In the genomic region with DNA sequence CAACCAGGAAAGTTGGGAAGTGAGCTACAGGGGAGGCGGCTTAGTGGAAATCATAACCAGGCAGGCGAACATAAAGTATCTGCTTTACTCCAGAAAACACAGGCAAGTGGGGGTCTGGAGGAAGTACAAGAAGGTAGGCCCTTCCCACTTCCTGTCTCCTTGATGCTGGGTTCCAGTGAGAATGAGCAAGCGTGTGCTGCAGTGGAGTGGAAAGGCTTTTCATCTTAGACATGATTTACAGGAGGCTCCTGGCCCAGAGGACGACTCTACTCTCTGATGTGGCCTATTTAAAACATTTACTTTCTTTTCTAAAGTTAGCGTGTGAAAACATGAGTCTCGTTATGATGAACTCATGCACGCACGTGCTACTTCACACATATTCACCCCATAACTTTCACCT, we compare ENCODE assay signal across 17 mouse cellular contexts. TPM values are rescaled to one million over a fixed set of nuclear protein-coding genes. Genes with fewer than 3 reads are reported as not detected.
DNase-seq lines count a peak whose midpoint lies in the region; ATAC-seq and TF ChIP-seq lines count a peak whose summit lies in the region.
"Had no signal": no experiment of that assay in that cellular context is flagged by ENCODE, and none has a peak within 500 bp of the region (broad histone marks: within the 10 kb centered on the region; RNA-seq: fewer than 3 reads in every experiment).

No protein-coding gene starts in this region.

- H3K9ac ChIP-seq in heart, embryonic 15.5 days, result no peak overlapping the region
- H3K9ac ChIP-seq in lung, embryonic 14.5 days, result no peak overlapping the region
- H3K9ac ChIP-seq: liver, embryonic 14.5 days; midbrain, embryonic 12.5 days had no signal

- no peak for ATAC-seq in heart, embryonic 15.5 days (replicated peaks; ENCODE audit: insufficient number of reproducible peaks, insufficient read depth, low FRiP score, low read depth)
- no peak for ATAC-seq in lung, embryonic 14.5 days (ENCODE audit: insufficient read depth)
- ATAC-seq: forebrain, embryonic 14.5 days; hindbrain, embryonic 16.5 days had no signal

- TF ChIP-seq CTCF in lung, embryonic 14.5 days (IDR thresholded peaks at IDR 0.05; ENCODE audit: low read depth), result no peak

- no peaks in the 10 kb centered on the region for H3K36me3 ChIP-seq in heart, embryonic 15.5 days
- no peaks in the 10 kb centered on the region for H3K36me3 ChIP-seq in lung, embryonic 14.5 days (ENCODE audit: insufficient read depth)
- H3K36me3 ChIP-seq in midbrain, embryonic 10.5 days, result no peaks in the 10 kb centered on the region
- H3K36me3 ChIP-seq: midbrain, embryonic 12.5 days had no signal

- no peak for DNase-seq in heart, postnatal 4 days
- DNase-seq in lung, embryonic 14.5 days, result no peak
- no peak for DNase-seq in lung, postnatal 10 days
- DNase-seq in natural killer cell, adult 2 months (ENCODE audit: low spot score in 2 of 2), result peak; percentile 4 to 6
- DNase-seq in embryo, embryonic 10 days (ENCODE audit: low spot score), result no peak
- DNase-seq in midbrain, embryonic 10.5 days (ENCODE audit: low spot score), result no peak
- no peak for DNase-seq in urinary bladder, postnatal 4 days (ENCODE audit: low spot score in 2 of 2)
- DNase-seq: adrenal gland, postnatal 14 days; cerebellum, adult 8-10 months; heart, adult 18-20 months; heart, postnatal 10 days; lung, postnatal 4 days had no signal

- no peak overlapping the region for H3K4me3 ChIP-seq in heart, embryonic 15.5 days
- H3K4me3 ChIP-seq in lung, embryonic 14.5 days (ENCODE audit: low read depth, low read length), result no peak overlapping the region
- no peak overlapping the region for H3K4me3 ChIP-seq in midbrain, embryonic 10.5 days
- H3K4me3 ChIP-seq: midbrain, embryonic 12.5 days had no signal

- H3K4me2 ChIP-seq in heart, embryonic 15.5 days, result no peak overlapping the region
- no peak overlapping the region for H3K4me2 ChIP-seq in lung, embryonic 14.5 days
- H3K4me2 ChIP-seq: midbrain, embryonic 12.5 days had no signal

- no peaks in the 10 kb centered on the region for H3K27me3 ChIP-seq in heart, embryonic 15.5 days
- H3K27me3 ChIP-seq in lung, embryonic 14.5 days (ENCODE audit: insufficient read depth, low read length), result no peaks in the 10 kb centered on the region
- H3K27me3 ChIP-seq in midbrain, embryonic 10.5 days (ENCODE audit: low read depth, poor library complexity, severe bottlenecking), result no peaks in the 10 kb centered on the region
- H3K27me3 ChIP-seq: midbrain, embryonic 12.5 days had no signal

- H3K27ac ChIP-seq in heart, embryonic 15.5 days, result 0 out of 2 replicates have a peak overlapping the region, but pooled peaks have one; percentile 9
- peak overlapping the region; percentile 30; the same call in 1 of the 2 replicates for H3K27ac ChIP-seq in lung, embryonic 14.5 days (ENCODE audit: low read depth)
- H3K27ac ChIP-seq in midbrain, embryonic 10.5 days (replicated peaks), result no peak overlapping the region
- H3K27ac ChIP-seq: liver, embryonic 14.5 days; midbrain, embryonic 12.5 days had no signal

- no peaks in the 10 kb centered on the region for H3K9me3 ChIP-seq in heart, embryonic 15.5 days (replicated peaks)
- H3K9me3 ChIP-seq in lung, embryonic 14.5 days (ENCODE audit: low read depth, low read length), result no peaks in the 10 kb centered on the region
- no peaks in the 10 kb centered on the region for H3K9me3 ChIP-seq in midbrain, embryonic 10.5 days (replicated peaks)
- H3K9me3 ChIP-seq: midbrain, embryonic 12.5 days had no signal

- WGBS in heart, embryonic 15.5 days, result 71% methylated on average over 8 of the region's 8 CpGs
- WGBS in lung, embryonic 14.5 days, result 63% methylated on average over 8 of the region's 8 CpGs
- 85% methylated on average over 8 of the region's 8 CpGs for WGBS in midbrain, embryonic 10.5 days

- no peaks in the 10 kb centered on the region for H3K4me1 ChIP-seq in heart, embryonic 15.5 days (replicated peaks)
- no peaks in the 10 kb centered on the region for H3K4me1 ChIP-seq in lung, embryonic 14.5 days (ENCODE audit: insufficient read depth)
- no peaks in the 10 kb centered on the region for H3K4me1 ChIP-seq in midbrain, embryonic 10.5 days
- H3K4me1 ChIP-seq: midbrain, embryonic 12.5 days had no signal

RNA-seq across cellular contexts. Expression of gene Siah1a, which starts 33.5 kb away (rescaled TPM):
- 29.8 and 30.5 TPM in 2 replicates for polyA plus RNA-seq in heart, embryonic 15.5 days (2015; fragmentation: Nextera tagmentation; extraction: Ambion mirVana)
- 10 to 100 TPM; 30.2 to 31.2 TPM for total RNA-seq in heart, postnatal 4 days (2021)
- 50.8 and 51.6 TPM in 2 replicates for polyA plus RNA-seq in lung, embryonic 14.5 days (2014; fragmentation: Nextera tagmentation; extraction: Ambion mirVana)
- polyA plus RNA-seq in midbrain, embryonic 10.5 days (2016; fragmentation: Nextera tagmentation; extraction: Ambion mirVana), result 55.1 and 56.8 TPM in 2 replicates

RNA-seq across cellular contexts. Expression of gene Gm10638, which starts 33.7 kb away (rescaled TPM):
- polyA plus RNA-seq in heart, embryonic 15.5 days (2015; fragmentation: Nextera tagmentation; extraction: Ambion mirVana), result 3.9 and 4.2 TPM in 2 replicates
- total RNA-seq in heart, postnatal 4 days (2021), result 1 to 10 TPM; 3.0 to 3.6 TPM
- 4.1 and 6.2 TPM in 2 replicates for polyA plus RNA-seq in lung, embryonic 14.5 days (2014; fragmentation: Nextera tagmentation; extraction: Ambion mirVana)
- 4.7 and 5.6 TPM in 2 replicates for polyA plus RNA-seq in midbrain, embryonic 10.5 days (2016; fragmentation: Nextera tagmentation; extraction: Ambion mirVana)

Comparison
In these comparisons a context has a peak if more than half of its experiments do, and no peak if none do; other contexts are left out.
1. DNase-seq: peak in natural killer cell, adult 2 months (2 of 2); none in heart, postnatal 4 days (single experiment), lung, embryonic 14.5 days (single experiment), lung, postnatal 10 days (single experiment), embryo, embryonic 10 days (single experiment), midbrain, embryonic 10.5 days (single experiment) and urinary bladder, postnatal 4 days (0 of 2).